Mouse (Mus musculus): ENCODE results near the gene Zmym1. TPM values are rescaled to one million over a fixed set of nuclear protein-coding genes. Genes with fewer than 3 reads are reported as not detected.
"Not testable (repeated sequence)": the region's sequence is repeated elsewhere in the genome, so short reads cannot be mapped to it uniquely, and the experiment has no call there.

Zmym1 gene
- 10 to 100 TPM; 10.7 to 28.0 TPM for polyA plus RNA-seq (2017; shearing (Covaris generic))

DNA sequence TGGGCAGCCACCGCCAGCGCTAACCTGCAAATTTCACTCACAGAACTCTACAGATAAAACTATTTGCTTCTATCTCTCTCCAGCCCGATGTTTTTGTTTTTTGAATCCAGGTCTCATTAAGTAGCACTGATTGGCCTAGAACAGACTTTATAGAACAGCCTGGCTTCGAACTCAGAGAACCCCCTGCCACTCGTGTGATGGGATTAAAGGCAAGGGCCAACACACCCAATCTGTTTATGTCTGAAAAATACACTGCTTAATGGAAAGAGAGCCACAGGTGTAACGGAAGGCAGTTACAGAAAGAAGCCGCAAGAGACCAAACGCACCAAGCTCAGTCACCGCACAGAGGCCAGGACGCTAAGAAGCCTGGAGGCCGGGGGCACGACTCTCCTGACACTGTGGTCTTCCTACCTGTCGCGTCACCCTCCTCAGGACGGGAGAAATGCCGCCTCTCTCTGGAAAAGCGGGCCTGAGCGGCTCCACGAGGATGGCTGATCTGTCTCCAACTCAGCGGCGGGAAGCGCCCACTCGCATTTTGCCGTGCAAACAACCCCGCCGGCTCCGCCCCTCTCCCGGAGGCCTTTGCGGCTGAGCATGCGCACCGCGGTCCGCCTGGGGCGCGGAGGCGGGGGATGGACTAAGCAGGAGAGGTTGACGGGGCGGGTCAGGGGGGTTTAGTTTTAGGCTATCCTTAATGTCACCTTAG lies at the start of gene Zmym1:
Zmym1 (minus strand) TSS at position 568 of the 706 bp plus-strand sequence.
- ATAC-seq, result peak; percentile 91

DNA sequence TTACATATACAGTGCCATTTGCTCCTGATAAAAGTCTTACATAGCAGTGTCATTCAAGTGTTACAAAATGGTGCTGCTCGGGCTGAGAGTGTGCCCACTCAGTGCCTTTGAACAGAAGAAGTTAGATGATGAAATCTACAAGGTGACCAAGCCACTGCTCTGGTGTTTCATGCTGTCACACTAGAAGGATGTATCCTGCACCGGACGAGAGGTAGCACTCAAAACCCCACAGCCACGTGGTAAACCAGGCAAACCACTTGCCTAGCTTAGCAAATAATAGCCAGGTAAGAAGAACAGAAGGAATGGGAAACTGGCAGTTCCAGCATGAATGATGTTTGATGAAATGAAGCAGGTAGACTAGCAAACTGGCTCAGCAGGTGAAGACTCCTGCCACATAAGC lies 49.6 kb upstream of the Zmym1 start:
- no peak for ATAC-seq

DNA sequence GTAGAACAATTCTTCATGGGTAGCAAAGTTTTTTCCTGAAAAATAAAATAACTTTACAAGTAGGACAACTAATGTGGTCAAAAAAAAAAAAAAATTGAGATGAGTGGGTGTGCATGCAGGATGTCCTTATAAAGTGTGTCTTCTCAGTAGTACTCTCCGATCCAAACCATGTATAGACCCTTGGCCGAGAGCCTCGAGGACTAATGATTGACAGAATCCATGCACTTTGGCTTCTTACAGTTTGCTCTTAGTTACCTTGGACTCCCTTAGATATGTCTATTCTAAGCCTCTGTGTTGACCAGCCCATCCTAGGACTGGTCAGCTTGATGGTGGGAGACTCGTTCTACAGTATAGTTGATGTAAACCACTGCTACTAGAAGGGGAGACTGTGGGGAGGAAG lies 46.6 kb upstream of the Zmym1 start:
- no peak for ATAC-seq

DNA sequence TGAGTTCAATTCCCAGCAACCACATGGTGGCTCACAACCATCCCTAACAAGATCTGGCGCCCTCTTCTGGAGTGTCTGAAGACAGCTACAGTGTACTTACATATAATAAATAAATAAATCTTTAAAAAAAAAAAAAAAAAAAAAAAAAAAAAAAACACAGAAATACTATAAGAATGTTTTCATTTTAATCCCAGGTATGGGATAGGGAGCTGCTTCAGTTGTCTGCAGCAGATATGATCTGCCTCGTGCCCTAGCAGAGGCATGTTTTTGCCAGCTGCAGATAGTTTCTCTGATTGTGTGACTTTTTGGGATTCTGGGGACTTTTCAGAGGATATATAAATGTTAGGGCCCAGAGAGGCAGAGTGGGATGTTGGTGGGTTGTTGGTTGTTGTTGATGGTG lies 38.6 kb upstream of the Zmym1 start:
- not testable (repeated sequence) for ATAC-seq

DNA sequence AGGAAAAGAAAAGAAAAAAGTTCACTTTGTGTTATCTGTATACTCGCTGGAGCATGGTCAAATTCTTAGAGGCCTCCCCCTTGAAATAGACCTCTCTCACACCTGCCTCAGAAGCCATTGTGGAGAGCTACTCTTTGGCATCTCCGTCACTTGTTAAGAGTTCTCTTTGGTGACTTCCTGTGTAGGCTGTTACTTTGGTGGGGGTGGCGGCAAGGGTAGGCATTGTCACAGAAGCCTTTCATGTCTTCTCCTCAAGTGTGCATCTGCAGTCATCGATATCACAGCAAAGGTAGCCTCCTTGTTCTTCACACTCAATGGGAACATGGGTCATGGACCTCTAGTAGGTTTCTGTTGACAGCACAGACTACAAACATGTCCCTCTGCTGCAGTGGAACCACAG lies 34.1 kb upstream of the Zmym1 start:
- ATAC-seq, result no peak

DNA sequence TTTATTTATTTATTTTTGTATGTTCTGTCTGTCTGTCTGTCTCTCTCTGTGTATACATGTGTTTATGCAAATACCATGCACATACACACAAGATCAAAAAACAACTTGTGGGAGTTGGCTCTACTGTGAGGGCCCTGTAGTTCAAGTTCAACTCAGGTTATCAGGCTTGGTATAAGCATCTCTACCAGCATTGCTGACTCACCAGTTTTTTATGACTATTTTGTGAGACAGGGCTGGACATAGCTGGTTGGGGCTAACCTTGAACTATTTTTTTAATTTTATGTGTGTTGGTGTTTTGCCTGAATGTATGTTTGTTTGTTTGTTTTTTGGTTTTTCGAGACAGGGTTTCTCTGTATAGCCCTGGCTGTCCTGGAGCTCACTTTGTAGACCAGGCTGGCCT lies 30.2 kb upstream of the Zmym1 start:
- no peak for ATAC-seq

DNA sequence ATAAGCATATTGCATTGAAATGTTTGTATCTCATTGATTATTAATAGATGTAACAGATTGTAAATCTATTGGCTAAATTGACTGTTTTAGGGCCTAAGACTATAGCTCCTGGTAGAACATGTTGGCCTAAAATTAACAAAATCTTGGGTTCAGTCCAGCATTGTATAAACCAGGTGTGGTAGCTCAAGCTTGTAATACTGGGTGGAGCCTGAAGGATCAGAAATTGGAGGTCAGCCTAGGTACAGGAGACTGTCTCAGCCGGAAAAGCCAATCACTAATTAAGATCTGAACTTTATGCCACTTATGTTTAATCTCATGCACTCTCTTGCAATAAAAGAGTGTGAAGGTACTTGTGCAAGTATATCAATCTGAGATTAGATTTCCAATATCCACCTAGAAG lies 24.8 kb upstream of the Zmym1 start:
- ATAC-seq, result no peak

DNA sequence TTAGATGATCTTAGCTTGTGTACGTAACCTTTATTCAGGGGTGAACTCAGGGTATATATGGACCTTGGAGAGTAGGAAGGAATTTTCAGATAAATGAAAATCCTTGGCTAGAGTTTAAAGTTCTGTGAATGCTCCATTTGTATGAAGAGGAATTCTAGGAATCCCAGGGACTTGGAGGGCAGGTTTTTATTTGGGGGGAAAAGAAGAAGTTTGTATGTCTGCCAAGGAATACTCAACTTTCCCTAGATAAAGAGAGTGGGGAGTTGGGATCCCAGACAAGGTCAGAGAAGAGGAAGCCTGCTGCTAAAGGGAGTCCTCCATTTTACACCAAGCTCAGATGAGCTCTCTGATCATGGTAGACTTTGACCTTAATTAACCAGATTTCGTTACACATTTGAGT lies 22.2 kb upstream of the Zmym1 start:
- no peak for ATAC-seq

DNA sequence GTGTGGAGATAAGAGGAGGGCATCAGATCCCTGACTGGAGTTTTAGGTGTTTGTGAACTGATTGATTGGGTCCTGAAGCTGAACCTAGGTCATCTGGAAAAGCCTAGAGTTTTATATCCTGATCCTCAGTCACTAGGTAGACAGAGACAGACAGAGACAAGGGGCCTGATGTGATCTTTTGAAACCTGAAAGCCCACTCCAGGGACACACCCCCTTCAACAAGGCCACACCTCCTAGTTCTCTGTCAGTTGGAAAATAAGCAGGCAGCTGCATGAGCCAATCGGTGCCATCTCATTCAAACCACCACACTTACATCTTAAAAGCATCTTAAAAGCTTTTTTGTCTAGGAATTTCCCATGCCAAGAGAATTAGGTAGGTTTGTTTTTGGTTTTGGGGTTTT lies 19.9 kb upstream of the Zmym1 start:
- no peak for ATAC-seq

DNA sequence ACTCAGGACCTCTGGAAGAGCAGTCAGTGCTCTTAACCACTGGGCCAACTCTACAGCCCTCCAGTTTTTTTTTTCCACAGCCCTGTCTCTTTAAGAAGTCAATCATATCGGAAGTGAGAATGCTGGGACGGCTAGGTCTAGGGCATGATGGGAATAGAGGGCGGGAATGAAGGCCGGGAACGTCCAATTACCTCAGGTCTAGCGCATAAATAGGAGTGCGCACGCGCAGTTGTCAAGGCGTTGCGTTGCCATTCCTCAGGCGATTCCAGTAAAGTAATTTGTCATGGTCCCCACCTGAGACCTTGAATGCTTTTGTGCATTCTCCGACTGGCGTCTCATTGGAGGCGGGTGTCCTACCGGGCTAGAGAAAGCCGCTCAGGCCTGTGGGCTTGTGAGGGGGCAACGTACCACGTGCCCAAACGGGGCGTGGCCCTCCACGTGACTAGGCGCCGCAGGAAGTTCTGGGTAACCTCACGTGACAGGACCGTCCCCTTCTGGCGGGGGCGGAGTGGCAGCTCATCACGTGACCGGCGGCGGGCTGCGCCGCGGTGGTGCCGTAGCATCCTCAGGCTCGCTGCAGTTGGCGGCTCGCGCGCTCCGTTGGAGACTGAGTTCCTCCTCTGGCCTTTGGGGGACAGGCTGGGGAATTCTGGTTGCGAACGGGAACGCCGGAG lies 16.1 kb upstream of the Zmym1 start, which contains the start of gene Zmym6:
Zmym6 (plus strand) TSS at position 509 of the 674 bp plus-strand sequence.
- peak; percentile 95 for ATAC-seq

DNA sequence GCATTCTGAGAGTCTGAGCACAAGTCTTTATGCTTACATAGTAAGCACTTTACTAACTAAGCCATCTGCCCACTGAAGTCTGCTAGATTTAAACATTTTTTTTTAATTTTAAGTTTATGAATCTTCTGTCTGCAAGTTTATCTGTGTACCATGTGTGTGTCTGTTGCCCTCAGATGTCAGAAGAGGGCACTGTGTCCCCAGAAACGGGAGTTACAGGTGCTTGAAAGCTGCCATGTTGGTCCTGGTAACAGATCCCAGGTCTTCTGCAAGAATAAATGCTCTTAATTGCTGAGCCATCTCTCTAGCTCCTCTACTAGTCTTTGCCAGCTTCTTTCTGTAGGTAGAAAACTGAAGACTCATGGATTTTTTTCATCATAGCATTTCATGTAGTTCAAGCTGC lies 14.0 kb upstream of the Zmym1 start:
- no peak for ATAC-seq

DNA sequence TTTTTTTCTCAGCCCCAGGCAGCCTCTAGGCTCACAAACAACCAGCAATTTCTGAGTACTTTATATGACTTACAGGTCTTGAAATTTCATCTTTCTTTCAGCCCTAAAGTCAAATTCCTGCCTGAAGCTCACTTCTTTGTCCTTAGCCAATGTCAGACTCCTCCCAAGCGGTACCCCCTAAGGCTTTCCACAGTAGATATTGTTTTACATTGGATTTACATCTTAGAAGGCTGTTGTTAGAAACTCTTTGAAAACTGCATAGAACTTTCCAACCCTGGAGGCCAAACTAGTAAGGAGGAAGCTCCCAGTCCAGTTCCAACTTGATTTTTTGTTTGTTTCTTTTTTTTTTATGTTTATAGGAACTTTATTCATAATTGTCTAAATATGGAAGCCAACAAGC lies 3.1 kb upstream of the Zmym1 start:
- no peak for ATAC-seq

DNA sequence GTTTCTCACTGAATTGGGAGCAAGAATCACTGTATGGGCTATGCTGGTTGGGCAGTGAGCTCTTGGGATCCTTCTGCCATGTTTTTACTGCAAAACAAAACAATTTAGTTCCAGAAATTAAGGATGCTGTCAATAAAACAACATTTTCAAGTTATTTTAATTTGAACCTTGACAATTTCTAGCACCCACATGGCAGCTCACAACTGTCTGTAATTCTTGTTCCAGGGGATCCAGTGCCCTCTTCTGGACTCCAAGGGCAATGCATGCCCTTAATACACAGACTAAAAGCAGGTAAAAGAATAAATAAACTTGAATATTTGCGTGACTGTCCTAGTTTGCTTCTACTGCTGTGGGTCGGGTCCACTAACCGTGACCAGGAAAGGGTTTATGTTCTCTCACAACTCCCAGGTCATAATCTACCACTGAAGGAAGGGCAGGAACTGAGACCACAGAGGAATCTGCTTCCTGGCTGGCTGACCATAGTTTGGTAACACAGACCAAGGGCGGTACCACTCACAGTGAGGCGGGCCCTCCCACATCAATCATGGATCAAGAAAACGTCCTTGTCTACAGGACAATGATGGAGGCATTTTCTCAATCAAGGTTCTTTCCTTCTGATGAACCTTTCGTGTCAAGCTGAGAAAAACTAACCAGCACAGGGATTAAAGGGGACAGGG lies 6.3 kb downstream of the Zmym1 start:
- ATAC-seq, result no peak

DNA sequence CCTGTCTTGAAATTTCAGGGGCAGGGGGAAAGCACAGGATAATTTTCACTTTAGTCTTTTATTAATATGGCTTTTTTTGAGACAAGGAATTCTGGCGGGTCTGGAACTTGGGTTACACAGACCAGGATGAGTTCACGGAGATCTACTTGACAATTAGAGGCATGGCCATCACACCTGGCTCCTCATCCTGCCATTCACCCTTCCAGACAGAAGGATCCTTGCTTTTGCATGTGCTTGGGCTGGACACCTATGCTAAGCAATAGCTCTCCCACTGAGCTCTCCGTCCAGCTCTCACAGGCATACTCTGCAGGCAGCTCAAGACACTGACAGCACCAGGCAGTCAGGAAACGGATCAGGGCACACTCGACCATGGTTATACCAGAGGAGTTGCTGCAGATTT lies 7.9 kb downstream of the Zmym1 start:
- no peak for ATAC-seq

DNA sequence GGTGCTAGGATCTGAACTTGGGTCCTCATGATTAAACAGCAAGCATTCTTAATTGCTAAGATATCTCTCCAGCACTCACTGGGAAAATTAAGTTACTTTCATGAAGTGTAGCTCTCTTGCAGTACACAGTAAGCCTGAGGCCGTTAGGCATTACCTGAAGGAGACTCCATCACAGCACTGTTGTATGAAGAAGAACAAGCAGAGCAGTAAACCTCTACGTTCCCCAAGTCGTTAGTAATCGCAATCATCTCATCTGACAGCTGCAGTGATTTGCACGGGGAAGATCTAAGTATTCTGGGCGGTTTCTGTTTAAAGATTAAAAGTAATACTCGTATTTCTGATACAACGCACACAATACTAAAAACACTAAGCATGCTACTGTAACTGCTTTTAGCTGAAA lies 9.8 kb downstream of the Zmym1 start:
- ATAC-seq, result no peak

DNA sequence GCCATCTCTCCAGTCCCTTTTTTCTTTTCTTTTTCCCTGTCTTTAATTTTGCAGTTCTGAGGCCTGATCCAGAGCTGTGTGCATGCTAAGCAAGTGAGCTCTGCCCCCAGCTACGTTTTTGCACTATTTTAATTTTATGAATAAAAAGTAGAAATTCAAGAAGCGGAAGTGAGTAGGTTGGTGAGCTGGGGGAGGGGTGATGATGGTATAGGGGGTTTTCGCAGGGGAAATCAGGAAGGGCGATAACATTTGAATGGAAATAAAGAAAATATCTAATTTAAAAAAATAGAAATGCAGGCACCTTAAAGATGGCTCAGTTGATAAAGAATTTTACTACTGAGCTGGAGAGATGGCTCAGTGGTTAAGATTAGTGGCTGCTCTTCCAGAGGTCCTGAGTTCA lies 17.4 kb downstream of the Zmym1 start:
- peak; percentile 40 for ATAC-seq

DNA sequence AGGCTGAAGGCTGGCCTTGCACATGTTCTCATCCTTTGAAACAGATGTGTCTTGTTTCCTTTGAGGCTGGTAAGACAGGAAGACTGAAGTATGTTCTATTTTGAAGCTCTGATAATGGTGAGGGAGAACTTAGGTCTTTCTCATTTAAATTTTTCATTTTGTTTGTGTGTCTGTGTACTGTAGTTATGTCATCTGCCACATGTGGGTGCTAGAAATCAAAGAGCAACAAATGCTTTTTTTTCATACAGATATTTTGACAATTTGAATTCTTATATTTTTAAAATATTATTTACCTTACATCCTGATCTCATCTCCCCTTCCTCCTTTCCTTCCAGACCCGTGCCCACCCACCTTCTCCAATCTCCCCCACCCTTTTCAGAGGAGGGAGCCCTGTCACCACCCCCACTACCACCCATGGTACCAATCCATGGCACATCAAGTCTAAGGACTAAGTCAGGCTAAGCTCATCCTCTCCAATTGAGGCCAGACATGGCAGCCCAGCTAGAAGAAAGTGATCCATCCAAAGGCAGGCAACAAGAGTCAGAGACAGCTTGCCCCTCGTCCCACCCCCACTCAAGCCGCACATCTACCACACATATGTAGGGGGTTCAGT lies 21.0 kb downstream of the Zmym1 start:
- no peak for ATAC-seq

DNA sequence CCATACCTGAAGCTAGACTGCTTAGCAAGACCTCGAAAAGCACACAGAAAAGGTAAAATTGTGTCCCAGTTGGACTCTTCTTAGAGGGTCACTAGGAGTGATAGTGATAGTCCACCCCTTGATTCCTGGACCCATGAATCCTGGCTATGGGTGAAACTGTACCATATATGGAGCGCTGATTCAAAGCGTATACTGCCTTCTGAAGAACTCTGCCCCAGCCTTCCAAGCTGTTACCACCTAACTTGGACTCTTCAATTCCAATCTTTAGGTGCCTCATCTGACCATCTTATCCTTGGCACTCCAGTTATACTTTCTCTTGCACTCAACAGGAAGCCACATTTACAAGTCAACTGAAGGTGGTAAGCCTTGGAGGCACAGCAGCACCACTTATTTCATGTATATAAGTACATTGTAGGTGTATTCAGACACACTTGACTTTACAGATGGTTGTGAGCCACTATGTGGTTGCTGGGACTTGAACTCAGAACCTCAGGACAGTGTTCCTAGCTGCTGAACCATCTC lies 22.1 kb downstream of the Zmym1 start:
- no peak for ATAC-seq

DNA sequence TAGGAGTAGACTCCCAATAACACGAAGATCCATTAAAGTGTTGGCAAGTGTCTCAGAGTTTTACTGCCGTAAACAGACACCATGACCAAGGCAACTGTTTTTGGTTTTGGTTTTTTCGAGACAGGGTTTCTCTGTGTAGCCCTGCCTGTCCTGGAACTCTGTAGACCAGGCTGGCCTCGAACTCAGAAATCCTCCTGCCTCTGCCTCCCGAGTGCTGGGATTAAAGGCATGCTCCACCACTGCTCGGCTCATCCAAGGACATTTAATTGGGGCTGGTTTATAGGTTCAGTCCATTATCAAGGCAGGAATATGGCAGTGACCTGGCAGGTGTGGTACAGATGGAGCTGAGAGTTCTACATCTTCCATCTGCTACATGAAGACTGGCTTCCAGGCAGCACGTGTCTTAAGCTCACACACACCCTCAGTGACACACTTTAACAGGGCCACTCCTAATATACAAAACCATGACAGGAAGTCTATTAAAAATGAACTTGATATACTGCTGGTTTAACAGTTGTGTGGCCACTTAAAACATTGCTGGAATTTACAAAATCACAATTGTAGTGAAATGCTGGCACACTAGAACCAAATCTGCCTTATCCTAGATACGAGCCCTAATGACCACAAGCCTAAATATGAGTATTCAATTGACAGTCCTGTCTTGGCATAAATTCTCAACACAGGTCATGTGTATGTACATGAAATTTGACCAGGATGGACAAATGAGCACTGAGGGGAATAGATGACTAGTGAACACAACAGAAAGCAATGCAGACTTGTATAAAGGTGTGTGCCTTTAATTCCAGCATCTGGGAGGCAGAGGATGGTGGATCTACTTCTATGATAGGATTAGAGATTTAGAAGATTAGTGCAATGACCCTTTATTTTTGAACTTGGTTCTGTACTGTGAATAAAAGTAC lies 22.8 kb downstream of the Zmym1 start:
- ATAC-seq, result no peak

DNA sequence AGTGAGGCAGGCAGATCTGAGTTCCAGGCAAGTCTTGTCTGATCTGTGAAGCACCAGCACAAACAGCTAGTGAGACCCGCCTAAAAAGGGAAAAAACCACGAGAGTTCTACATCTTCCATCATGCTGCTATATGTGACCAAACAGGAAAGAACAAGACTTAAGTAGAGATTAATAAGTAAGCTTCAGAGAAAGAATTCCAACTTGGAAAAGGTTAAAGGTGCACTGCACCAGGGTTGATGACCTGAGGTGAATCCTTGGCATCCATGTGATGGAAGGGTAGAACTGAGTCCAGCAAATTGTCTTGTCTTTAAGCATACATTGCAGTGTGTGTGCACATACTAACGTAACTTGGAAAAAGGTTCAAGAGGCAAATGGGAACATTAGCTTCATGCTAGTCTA lies 23.8 kb downstream of the Zmym1 start:
- ATAC-seq, result no peak

DNA sequence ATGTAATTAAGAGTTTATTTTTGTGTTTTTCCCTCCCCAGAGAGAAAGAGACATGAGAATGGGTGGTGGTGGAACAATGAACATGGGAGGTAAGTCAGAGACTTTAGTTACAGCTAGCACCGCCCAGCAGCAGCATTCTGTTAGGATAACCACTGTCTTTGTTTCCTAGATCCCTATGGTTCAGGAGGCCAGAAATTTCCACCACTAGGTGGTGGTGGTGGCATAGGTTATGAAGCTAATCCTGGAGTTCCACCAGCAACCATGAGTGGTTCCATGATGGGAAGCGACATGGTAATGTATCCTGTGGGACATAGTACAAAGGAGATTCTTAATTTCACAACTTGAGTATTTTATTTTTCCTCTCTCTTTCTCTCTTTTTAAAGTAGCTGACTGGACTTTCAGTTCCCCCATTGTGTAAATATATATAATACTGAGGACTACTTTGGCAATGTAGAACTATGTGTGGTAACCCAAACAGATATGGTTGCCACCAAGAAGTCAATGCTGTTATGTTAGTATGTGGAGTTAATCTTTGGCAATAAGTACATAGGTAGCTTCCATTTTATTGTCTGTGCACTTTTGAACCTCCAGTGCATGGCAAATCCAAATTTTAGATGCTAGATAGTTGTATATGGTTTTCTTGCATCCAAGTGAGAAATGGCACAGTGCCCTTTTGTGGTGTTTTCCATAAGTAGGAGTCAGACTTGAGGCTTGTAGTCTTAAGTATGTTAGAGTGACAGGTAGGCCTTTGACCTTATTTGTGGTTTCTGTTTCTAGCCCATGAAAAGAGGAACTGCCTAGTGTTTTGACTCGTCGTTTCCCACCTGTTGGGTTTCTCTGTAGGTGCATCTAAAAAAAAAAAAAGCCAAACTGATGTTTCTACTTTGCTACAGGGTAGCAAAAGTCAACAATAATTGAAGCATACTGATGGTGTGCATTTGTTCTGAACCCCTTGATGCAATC lies 33.4 kb downstream of the Zmym1 start:
- no peak for ATAC-seq
